Comparison of ENCODE assay signal across 14 mouse cellular contexts in genomic region chr13:46898837-46899236, GRCm38 (mm10). TPM values are rescaled to one million over a fixed set of nuclear protein-coding genes. Genes with fewer than 3 reads are reported as not detected.
DNase-seq lines count a peak whose midpoint lies in the region; ATAC-seq and TF ChIP-seq lines count a peak whose summit lies in the region.
"Had no signal": no experiment of that assay in that cellular context is flagged by ENCODE, and none has a peak within 500 bp of the region (broad histone marks: within the 10 kb centered on the region; RNA-seq: fewer than 3 reads in every experiment).

No protein-coding gene starts in this region.

- no peak for DNase-seq in heart, postnatal 10 days
- DNase-seq in liver, embryonic 11.5 days (ENCODE audit: low spot score), result no peak
- DNase-seq in liver, result no peak
- DNase-seq in stomach, postnatal 0 days (ENCODE audit: low spot score), result no peak
- DNase-seq: cerebellum, postnatal 10 days; forebrain, postnatal 0 days; layer of hippocampus, adult 9-11 months; right cerebral cortex, postnatal 25 days had no signal

- H3K27ac ChIP-seq in heart, embryonic 14.5 days (replicated peaks in 1 of 2; ENCODE audit: control insufficient read depth in 1 of 2, insufficient read depth in 1 of 2, low read depth in 2 of 2, low read length in 2 of 2), result peak overlapping the region; percentile 84 to 88
- no peak overlapping the region for H3K27ac ChIP-seq in liver, embryonic 11.5 days (ENCODE audit: low read depth, low read length)
- H3K27ac ChIP-seq in liver, embryonic 12.5 days, result no peak overlapping the region
- H3K27ac ChIP-seq in stomach, postnatal 0 days (replicated peaks), result no peak overlapping the region
- H3K27ac ChIP-seq: hindbrain, embryonic 10.5 days; kidney, postnatal 0 days had no signal

- H3K4me2 ChIP-seq in heart, embryonic 14.5 days (ENCODE audit: low read length), result peak overlapping the region; percentile 55
- peak overlapping the region; percentile 27 for H3K4me2 ChIP-seq in liver, embryonic 11.5 days
- peak overlapping the region; percentile 15 for H3K4me2 ChIP-seq in liver, embryonic 12.5 days
- H3K4me2 ChIP-seq in stomach, postnatal 0 days (replicated peaks; ENCODE audit: low read depth), result no peak overlapping the region

- peaks cover 3% of the 10 kb centered on the region; the same call in 1 of the 2 replicates for H3K36me3 ChIP-seq in heart, embryonic 14.5 days (ENCODE audit: control insufficient read depth, insufficient read depth, low read length)
- no peaks in the 10 kb centered on the region for H3K36me3 ChIP-seq in liver, embryonic 11.5 days (ENCODE audit: control insufficient read depth, insufficient read depth, low read length)
- peaks cover 3% of the 10 kb centered on the region for H3K36me3 ChIP-seq in liver, embryonic 12.5 days
- H3K36me3 ChIP-seq in stomach, postnatal 0 days (ENCODE audit: control insufficient read depth, insufficient read depth, low read length), result no peaks in the 10 kb centered on the region

- no peak for TF ChIP-seq CTCF in stomach, postnatal 0 days (IDR thresholded peaks at IDR 0.05; ENCODE audit: low read depth)

- H3K4me3 ChIP-seq in heart, embryonic 14.5 days (ENCODE audit: control insufficient read depth in 1 of 2, insufficient read depth in 1 of 2, low read depth in 1 of 2, low read length in 2 of 2), result 0 out of 4 replicates have a peak overlapping the region, but pooled peaks of 1 of the 2 experiments have one; percentile 4
- no peak overlapping the region for H3K4me3 ChIP-seq in liver, embryonic 11.5 days (ENCODE audit: low read depth, low read length)
- H3K4me3 ChIP-seq in liver, embryonic 12.5 days, result no peak overlapping the region
- H3K4me3 ChIP-seq in stomach, postnatal 0 days (ENCODE audit: low read depth, low read length), result no peak overlapping the region
- H3K4me3 ChIP-seq: hindbrain, embryonic 10.5 days had no signal

- peak overlapping the region; percentile 66; the same call in 1 of the 2 replicates for H3K9ac ChIP-seq in heart, embryonic 14.5 days (ENCODE audit: low read length)
- H3K9ac ChIP-seq in liver, embryonic 11.5 days (ENCODE audit: low read depth, low read length), result no peak overlapping the region
- H3K9ac ChIP-seq in liver, embryonic 12.5 days, result no peak overlapping the region
- H3K9ac ChIP-seq in stomach, postnatal 0 days (ENCODE audit: low read length), result no peak overlapping the region
- H3K9ac ChIP-seq: forebrain, postnatal 0 days had no signal

- no peaks in the 10 kb centered on the region for H3K27me3 ChIP-seq in heart, embryonic 14.5 days (ENCODE audit: control insufficient read depth, insufficient read depth, low read length)
- no peaks in the 10 kb centered on the region for H3K27me3 ChIP-seq in liver, embryonic 11.5 days (replicated peaks; ENCODE audit: control insufficient read depth, insufficient read depth, low read length)
- H3K27me3 ChIP-seq in liver, embryonic 12.5 days (replicated peaks), result no peaks in the 10 kb centered on the region
- H3K27me3 ChIP-seq in stomach, postnatal 0 days (ENCODE audit: control insufficient read depth, insufficient read depth, low read length), result no peaks in the 10 kb centered on the region

- 0 out of 2 replicates have a peak, but pooled peaks cover 2% of the 10 kb centered on the region for H3K9me3 ChIP-seq in heart, embryonic 14.5 days (ENCODE audit: control insufficient read depth, low read length)
- H3K9me3 ChIP-seq in liver, embryonic 11.5 days (ENCODE audit: control insufficient read depth, low read length), result no peaks in the 10 kb centered on the region
- H3K9me3 ChIP-seq in liver, embryonic 12.5 days (replicated peaks), result 0 out of 2 replicates have a peak, but pooled peaks cover 4% of the 10 kb centered on the region
- no peaks in the 10 kb centered on the region for H3K9me3 ChIP-seq in stomach, postnatal 0 days (ENCODE audit: control insufficient read depth, low read length)

- intact Hi-C loops in heart, postnatal 10 days (cut with DNase I), result no loop called here

- ATAC-seq in heart, embryonic 14.5 days (ENCODE audit: insufficient number of reproducible peaks, insufficient read depth, low FRiP score, low read depth), result no peak
- no peak; the same call in 1 of the 2 replicates for ATAC-seq in liver, embryonic 11.5 days (replicated peaks; ENCODE audit: low FRiP score)
- 0 out of 2 replicates have a peak, but pooled peaks have one; percentile 35 for ATAC-seq in liver, embryonic 12.5 days
- ATAC-seq in megakaryocyte-erythroid progenitor cell, adult 5-6 weeks (replicated peaks; ENCODE audit: low FRiP score, low TSS enrichment, poor library complexity, severe bottlenecking), result peak; percentile 50; the same call in 1 of the 2 replicates
- ATAC-seq in stomach, postnatal 0 days (ENCODE audit: low FRiP score, low TSS enrichment), result no peak
- ATAC-seq: forebrain, postnatal 0 days; lung, postnatal 0 days had no signal

- peaks cover 15 to 40% of the 10 kb centered on the region in 2 experiments for H3K4me1 ChIP-seq in heart, embryonic 14.5 days (ENCODE audit: control insufficient read depth in 2 of 2, insufficient read depth in 2 of 2, low read length in 2 of 2)
- no peaks in the 10 kb centered on the region; the same call in 1 of the 2 replicates for H3K4me1 ChIP-seq in liver, embryonic 11.5 days (replicated peaks; ENCODE audit: control insufficient read depth, insufficient read depth, low read length)
- peaks cover 24% of the 10 kb centered on the region for H3K4me1 ChIP-seq in liver, embryonic 12.5 days
- H3K4me1 ChIP-seq in stomach, postnatal 0 days (replicated peaks; ENCODE audit: control insufficient read depth, insufficient read depth), result no peaks in the 10 kb centered on the region
- H3K4me1 ChIP-seq: hindbrain, embryonic 10.5 days had no signal

- TF ChIP-seq EP300 in stomach, postnatal 0 days (optimal IDR thresholded peaks at IDR 0.05), result no peak

- WGBS in heart, embryonic 14.5 days, result 19% methylated on average over 2 of the region's 2 CpGs
- 61% methylated on average over 2 of the region's 2 CpGs for WGBS in liver, embryonic 11.5 days
- WGBS in liver, embryonic 12.5 days (ENCODE audit: insufficient replicate concordance), result 37% methylated on average over 2 of the region's 2 CpGs
- WGBS in stomach, postnatal 0 days, result 37% methylated on average over 2 of the region's 2 CpGs

RNA-seq across cellular contexts. Expression of gene Kif13a, which starts 30.8 kb away (rescaled TPM):
- polyA plus RNA-seq in heart, embryonic 14.5 days (2014; fragmentation: Nextera tagmentation; extraction: Ambion mirVana), result 47.8 and 55.2 TPM in 2 replicates
- total RNA-seq in heart, postnatal 10 days (2021), result 100 to 1,000 TPM in 1 of 2 experiments, 10 to 100 TPM in 1; 98.7 to 101 TPM
- polyA plus RNA-seq in liver, embryonic 11.5 days (2014; fragmentation: Nextera tagmentation; extraction: Ambion mirVana), result 9.3 and 13.8 TPM in 2 replicates
- polyA plus RNA-seq in liver, embryonic 12.5 days (2016; fragmentation: Nextera tagmentation; extraction: Ambion mirVana), result 6.9 and 7.8 TPM in 2 replicates
- 15.0 and 21.6 TPM in 2 replicates for total RNA-seq in megakaryocyte-erythroid progenitor cell, adult 5-6 weeks (2014; fragmentation: Nextera tagmentation)
- total RNA-seq in megakaryocyte-erythroid progenitor cell, adult 5-6 weeks (2017), result 24.7 and 35.3 TPM in 2 replicates
- 12.8 and 13.5 TPM in 2 replicates for polyA plus RNA-seq in stomach, postnatal 0 days (2015; fragmentation: Nextera tagmentation; extraction: Ambion mirVana)

Comparison
In these comparisons a context has a peak if more than half of its experiments do, and no peak if none do; other contexts are left out.
1. ATAC-seq: peak in liver, embryonic 12.5 days (single experiment) and megakaryocyte-erythroid progenitor cell, adult 5-6 weeks (single experiment); none in heart, embryonic 14.5 days (single experiment), liver, embryonic 11.5 days (single experiment) and stomach, postnatal 0 days (single experiment).
2. H3K27ac ChIP-seq: peak in heart, embryonic 14.5 days (2 of 2); none in liver, embryonic 11.5 days (single experiment), liver, embryonic 12.5 days (single experiment) and stomach, postnatal 0 days (single experiment).